Mouse (Mus musculus) forebrain, embryonic 11.5 days (tissue): ENCODE data around the gene Ifrd2. TPM values are rescaled to one million over a fixed set of nuclear protein-coding genes. Genes with fewer than 3 reads are reported as not detected.
"Not testable (repeated sequence)": the region's sequence is repeated elsewhere in the genome, so short reads cannot be mapped to it uniquely, and the experiment has no call there.

Source experiments
- ATAC-seq: fragments of 200-750 bp; cut with Nextera tagmentation; replicated peaks from 2 replicates; pipeline ENCODE4 v1.8.0; 2017; ENCODE audit warnings: moderate TSS enrichment; ENCODE audit not compliant: low FRiP score
- DNase-seq: peaks from one replicate; pipeline ENCODE4 v3.0.0-alpha.2; 2017; ENCODE audit warnings: low spot score
- H3K27ac ChIP-seq: fragments of 300-500 bp; sonication (generic); 2 replicates; pipeline ENCODE4 v1.5.1; 2014; ENCODE audit warnings: low read depth, low read length
- H3K27me3 ChIP-seq: fragments of 300-500 bp; sonication (generic); 2 replicates; pipeline ENCODE4 v1.6.1; 2014; ENCODE audit warnings: mild to moderate bottlenecking, low read length, mixed read lengths; ENCODE audit not compliant: control insufficient read depth, insufficient read depth
- H3K36me3 ChIP-seq: fragments of 300-500 bp; sonication (generic); 2 replicates; pipeline ENCODE4 v1.6.1; 2014; ENCODE audit warnings: mild to moderate bottlenecking, low read length, moderate library complexity, mixed read lengths; ENCODE audit not compliant: control insufficient read depth, insufficient read depth
- H3K4me1 ChIP-seq: fragments of 300-500 bp; sonication (generic); replicated peaks from 2 replicates; pipeline ENCODE4 v1.6.1; 2014; ENCODE audit warnings: low read length, mixed read lengths; ENCODE audit not compliant: control insufficient read depth, insufficient read depth
- H3K4me2 ChIP-seq: fragments of 300-500 bp; sonication (generic); 2 replicates; pipeline ENCODE4 v1.6.1; 2014; ENCODE audit warnings: low read depth, mild to moderate bottlenecking, low read length, moderate library complexity, mixed read lengths; ENCODE audit not compliant: severe bottlenecking
- H3K4me3 ChIP-seq: fragments of 300-500 bp; sonication (generic); 2 replicates; pipeline ENCODE4 v1.5.1; 2014; ENCODE audit warnings: low read depth, low read length
- H3K9ac ChIP-seq: fragments of 300-500 bp; sonication (generic); 2 replicates; pipeline ENCODE4 v1.6.1; 2014; ENCODE audit warnings: low read length
- H3K9me3 ChIP-seq: fragments of 300-500 bp; sonication (generic); 2 replicates; pipeline ENCODE4 v1.6.1; 2016; ENCODE audit warnings: low read length, mixed read lengths; ENCODE audit not compliant: control insufficient read depth
- WGBS: fragments of 180-500 bp; shearing (Covaris S2); extraction: QIAGEN DNeasy Blood & Tissue Kit; methylation state at CpG from one replicate; pipeline ENCODE4 v1.1.7; 2014; 5-methylcytosine and 5-hydroxymethylcytosine counted together
- polyA plus RNA-seq: library from polyadenylated mRNA; unstranded; fragments of >200 nt; fragmentation: Nextera tagmentation; extraction: Ambion mirVana; gene quantifications from 2 replicates; pipeline ENCODE4 v1.2.1, GENCODE M21; 2014

Gene Ifrd2
- polyA plus RNA-seq, 1 experiment from 2014 or later, result 37.2 TPM

- DNase-seq, result peak; percentile 91
- peak; percentile 88 for ATAC-seq
- Histone ChIP-seq H3K4me3 (peak overlapping the region; percentile 79), H3K27me3 (no peaks in the 10 kb centered on the region), H3K9me3 (no peaks in the 10 kb centered on the region; the same call in 1 of the 2 replicates), H3K36me3 (peaks cover 19% of the 10 kb centered on the region), H3K4me2 (peak overlapping the region; percentile 81), H3K27ac (peak overlapping the region; percentile 81), H3K9ac (peak overlapping the region; percentile 94), H3K4me1 (peaks cover 26% of the 10 kb centered on the region)
- WGBS, result under 1% methylated on average over 41 of the region's 41 CpGs
Measured at GRCm38 (mm10) chr9:107568331-107569261, 18.8 kb upstream of the Ifrd2 start.

- peak overlapping the region; percentile 79 for H3K4me3 ChIP-seq
- peaks cover 21% of the 10 kb centered on the region for H3K36me3 ChIP-seq
- under 1% methylated on average over 23 of the region's 23 CpGs for WGBS
- peak overlapping the region; percentile 94 for H3K9ac ChIP-seq
- peaks cover 23% of the 10 kb centered on the region for H3K4me1 ChIP-seq
- H3K4me2 ChIP-seq, result peak overlapping the region; percentile 81
- no peaks in the 10 kb centered on the region; the same call in 1 of the 2 replicates for H3K9me3 ChIP-seq
- H3K27me3 ChIP-seq, result no peaks in the 10 kb centered on the region
- H3K27ac ChIP-seq, result peak overlapping the region; percentile 81
- peak; percentile 14 for ATAC-seq
- no peak for DNase-seq
Measured at GRCm38 (mm10) chr9:107569270-107569669, 18.2 kb upstream of the Ifrd2 start.

GRCm38 (mm10) chr9:107570016-107570415 is 17.4 kb upstream of the Ifrd2 start:
- peak overlapping the region; percentile 81 for H3K4me2 ChIP-seq
- no peak for ATAC-seq
- H3K36me3 ChIP-seq, result peaks cover 25% of the 10 kb centered on the region
- 51% methylated on average over 13 of the region's 13 CpGs for WGBS
- H3K4me1 ChIP-seq, result peaks cover 23% of the 10 kb centered on the region
- no peaks in the 10 kb centered on the region for H3K27me3 ChIP-seq
- peak overlapping the region; percentile 94 for H3K9ac ChIP-seq
- DNase-seq, result no peak
- H3K27ac ChIP-seq, result no peak overlapping the region
- no peaks in the 10 kb centered on the region; the same call in 1 of the 2 replicates for H3K9me3 ChIP-seq
- H3K4me3 ChIP-seq, result peak overlapping the region; percentile 79

- Histone ChIP-seq H3K4me3 (peak overlapping the region; percentile 79; the same call in 1 of the 2 replicates), H3K36me3 (peaks cover 25% of the 10 kb centered on the region), H3K4me2 (peak overlapping the region; percentile 81), H3K9ac (peak overlapping the region; percentile 94; the same call in 1 of the 2 replicates), H3K9me3 (no peaks in the 10 kb centered on the region; the same call in 1 of the 2 replicates), H3K27me3 (no peaks in the 10 kb centered on the region), H3K4me1 (peaks cover 23% of the 10 kb centered on the region), H3K27ac (no peak overlapping the region)
- ATAC-seq (no peak), DNase-seq (peak; percentile 52)
- 90% methylated on average over 21 of the region's 21 CpGs for WGBS
Measured at GRCm38 (mm10) chr9:107570845-107571244, 16.6 kb upstream of the Ifrd2 start.

GRCm38 (mm10) chr9:107571534-107572326 is 15.7 kb upstream of the Ifrd2 start:
- Histone ChIP-seq H3K36me3 (peaks cover 25% of the 10 kb centered on the region), H3K4me2 (no peak overlapping the region), H3K9ac (no peak overlapping the region), H3K4me1 (peaks cover 23% of the 10 kb centered on the region), H3K27ac (no peak overlapping the region), H3K27me3 (no peaks in the 10 kb centered on the region), H3K9me3 (no peaks in the 10 kb centered on the region; the same call in 1 of the 2 replicates), H3K4me3 (no peak overlapping the region)
- ATAC-seq (no peak), DNase-seq (no peak)
- WGBS, result 94% methylated on average over 22 of the region's 22 CpGs

- Histone ChIP-seq H3K4me1 (peaks cover 25% of the 10 kb centered on the region), H3K4me2 (no peak overlapping the region), H3K27me3 (no peaks in the 10 kb centered on the region), H3K36me3 (peaks cover 25% of the 10 kb centered on the region), H3K27ac (no peak overlapping the region), H3K4me3 (no peak overlapping the region), H3K9ac (no peak overlapping the region), H3K9me3 (no peaks in the 10 kb centered on the region; the same call in 1 of the 2 replicates)
- DNase-seq, result no peak
- ATAC-seq, result no peak
- 92% methylated on average over 2 of the region's 2 CpGs for WGBS
Measured at GRCm38 (mm10) chr9:107572327-107572662, 15.1 kb upstream of the Ifrd2 start.

- H3K27ac ChIP-seq, H3K9ac ChIP-seq, H3K9me3 ChIP-seq, ATAC-seq, DNase-seq, H3K27me3 ChIP-seq, H3K4me3 ChIP-seq, H3K4me2 ChIP-seq: not testable (repeated sequence)
- H3K36me3 ChIP-seq, result peaks cover 25% of the 10 kb centered on the region
- H3K4me1 ChIP-seq, result peaks cover 19% of the 10 kb centered on the region
- 83% methylated on average over 6 of the region's 6 CpGs for WGBS
Measured at GRCm38 (mm10) chr9:107573774-107574173, 13.7 kb upstream of the Ifrd2 start.

GRCm38 (mm10) chr9:107575579-107576356 is 11.7 kb upstream of the Ifrd2 start:
- ATAC-seq (no peak), DNase-seq (no peak)
- H3K4me1 ChIP-seq, result peaks cover 13% of the 10 kb centered on the region
- no peak overlapping the region for H3K27ac ChIP-seq
- 84% methylated on average over 14 of the region's 14 CpGs for WGBS
- H3K4me3 ChIP-seq, result no peak overlapping the region
- H3K9ac ChIP-seq, result no peak overlapping the region
- no peaks in the 10 kb centered on the region; the same call in 1 of the 2 replicates for H3K9me3 ChIP-seq
- H3K36me3 ChIP-seq, result peaks cover 25% of the 10 kb centered on the region
- no peaks in the 10 kb centered on the region for H3K27me3 ChIP-seq
- no peak overlapping the region for H3K4me2 ChIP-seq
